Mouse (Mus musculus) midbrain, embryonic 16.5 days (tissue): Measurements from ENCODE around the gene Abhd16a. TPM values are rescaled to one million over a fixed set of nuclear protein-coding genes. Genes with fewer than 3 reads are reported as not detected.

Source experiments
- ATAC-seq: fragments of 200-750 bp; cut with Nextera tagmentation; 2 replicates; pipeline ENCODE4 v1.8.0; 2017; ENCODE audit warnings: moderate TSS enrichment
- H3K27ac ChIP-seq: fragments of 300-500 bp; sonication (generic); 2 replicates; pipeline ENCODE4 v1.5.1; 2014; ENCODE audit warnings: mild to moderate bottlenecking, low read length, mixed read lengths
- H3K27me3 ChIP-seq: fragments of 300-500 bp; sonication (generic); 2 replicates; pipeline ENCODE4 v1.6.1; 2014; ENCODE audit warnings: low read depth, low read length, mixed read lengths; ENCODE audit not compliant: control insufficient read depth, insufficient read depth
- H3K36me3 ChIP-seq: fragments of 300-500 bp; sonication (generic); 2 replicates; pipeline ENCODE4 v1.6.1; 2014; ENCODE audit warnings: mild to moderate bottlenecking, low read length, moderate library complexity, mixed read lengths; ENCODE audit not compliant: control insufficient read depth, insufficient read depth
- H3K4me1 ChIP-seq: fragments of 300-500 bp; sonication (generic); 2 replicates; pipeline ENCODE4 v1.6.1; 2014; ENCODE audit warnings: mild to moderate bottlenecking, low read length, mixed read lengths; ENCODE audit not compliant: control insufficient read depth, insufficient read depth
- H3K4me2 ChIP-seq: fragments of 300-500 bp; sonication (generic); 2 replicates; pipeline ENCODE4 v1.6.1; 2014; ENCODE audit warnings: mild to moderate bottlenecking, low read length, mixed read lengths
- H3K4me3 ChIP-seq: fragments of 300-500 bp; sonication (generic); 2 replicates; pipeline ENCODE4 v1.5.1; 2014; ENCODE audit warnings: low read depth, mild to moderate bottlenecking, low read length, moderate library complexity, mixed read lengths
- H3K9ac ChIP-seq: fragments of 300-500 bp; sonication (generic); 2 replicates; pipeline ENCODE4 v1.6.1; 2014; ENCODE audit warnings: low read depth, low read length, mixed read lengths
- H3K9me3 ChIP-seq: fragments of 300-500 bp; sonication (generic); replicated peaks from 2 replicates; pipeline ENCODE4 v1.6.1; 2014; ENCODE audit warnings: mild to moderate bottlenecking, low read length, mixed read lengths; ENCODE audit not compliant: control insufficient read depth, poor library complexity, severe bottlenecking
- WGBS: fragments of 180-500 bp; shearing (Covaris S2); extraction: QIAGEN DNeasy Blood & Tissue Kit; methylation state at CpG from one replicate; pipeline ENCODE4 v1.1.7; 2014; 5-methylcytosine and 5-hydroxymethylcytosine counted together
- polyA plus RNA-seq: library from polyadenylated mRNA; unstranded; fragments of >200 nt; fragmentation: Nextera tagmentation; extraction: Ambion mirVana; gene quantifications from 2 replicates; pipeline ENCODE4 v1.2.1, GENCODE M21; 2015

The Abhd16a gene
- 105 and 107 TPM in 2 replicates for polyA plus RNA-seq

- Histone ChIP-seq H3K9me3 (no peaks in the 10 kb centered on the region), H3K27ac (peak within 1 kb of the TSS; percentile 99), H3K4me1 (peaks cover 12% of the 10 kb centered on the region), H3K4me3 (peak within 1 kb of the TSS; percentile 64), H3K9ac (peak within 1 kb of the TSS; percentile 95), H3K27me3 (no peaks in the 10 kb centered on the region), H3K4me2 (peak within 1 kb of the TSS; percentile 57), H3K36me3 (peaks cover 14% of the 10 kb centered on the region; the same call in 1 of the 2 replicates)
- WGBS = 4% methylated on average over 63 of the region's 67 CpGs
- peak; percentile 98 for ATAC-seq
Measured at GRCm38 (mm10) chr17:35088825-35089644, at the start of gene Abhd16a. TSS of gene Abhd16a (plus strand) at chr17:35089263.

DNA sequence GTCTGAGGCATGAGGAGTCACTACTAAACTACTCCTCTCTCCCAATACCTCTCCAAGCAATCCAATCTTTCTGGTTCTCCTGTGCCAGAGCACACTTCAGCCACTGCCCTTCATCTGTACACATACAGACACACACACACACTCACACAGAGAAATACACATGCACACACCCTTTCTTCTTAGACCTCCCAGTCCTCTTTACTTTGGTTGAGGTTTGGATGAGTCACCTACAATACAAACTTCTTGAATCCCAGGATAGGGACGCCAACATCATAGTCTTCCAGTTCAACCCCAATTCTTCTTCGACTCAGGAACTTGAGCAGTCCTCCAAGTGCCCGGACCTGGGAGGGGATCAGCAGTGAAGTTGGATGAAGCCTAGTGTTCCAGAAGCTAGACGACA, 45.3 kb upstream of the Abhd16a start:
- H3K36me3 ChIP-seq = no peaks in the 10 kb centered on the region
- WGBS = 92% methylated on average over 4 of the region's 4 CpGs

DNA sequence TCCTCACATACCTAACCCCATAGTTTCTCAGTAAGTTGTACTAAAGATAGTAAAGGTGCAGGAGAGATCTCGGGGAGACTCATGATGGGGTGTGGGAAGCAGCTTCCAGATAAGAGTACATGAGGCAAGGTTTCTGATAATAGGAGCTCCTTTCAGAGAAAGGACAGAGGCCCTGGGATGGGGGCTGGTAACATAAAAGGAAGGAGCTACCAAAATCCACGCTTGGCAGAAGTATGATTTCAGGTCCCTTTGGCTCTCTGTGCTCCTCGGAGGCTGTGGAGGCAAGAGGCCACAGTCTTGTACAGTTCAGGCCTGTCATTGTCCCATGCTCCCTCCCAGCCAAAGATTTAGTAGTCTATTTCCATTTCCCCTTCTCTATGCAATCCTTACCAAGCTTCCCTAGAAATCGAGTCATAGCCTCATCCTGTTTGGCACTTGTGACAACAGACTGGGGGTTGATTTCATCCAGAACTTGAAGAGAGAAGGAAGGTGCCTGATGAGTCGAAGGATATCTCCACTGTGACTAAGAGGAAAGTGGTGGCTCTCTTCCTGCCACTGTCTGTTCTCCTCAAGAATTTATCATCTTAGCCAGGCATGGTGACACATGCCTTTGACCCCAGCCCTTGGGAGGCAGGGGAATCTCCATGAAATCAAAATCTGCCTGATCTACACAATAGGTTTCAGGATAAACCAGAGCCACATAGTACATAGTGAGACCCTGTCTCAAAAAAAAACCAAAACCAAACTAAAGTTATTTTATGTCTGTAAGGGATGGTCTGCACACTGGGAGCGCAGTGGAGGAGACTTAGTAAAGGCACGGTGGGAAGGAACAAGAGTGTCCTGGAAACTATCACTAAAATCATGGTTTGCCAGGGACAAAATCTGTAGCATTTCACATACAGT, 43.9 kb upstream of the Abhd16a start:
- no peak for ATAC-seq
- Histone ChIP-seq H3K27ac (no peak overlapping the region), H3K27me3 (no peaks in the 10 kb centered on the region), H3K36me3 (no peaks in the 10 kb centered on the region), H3K4me1 (peaks cover 6% of the 10 kb centered on the region; the same call in 1 of the 2 replicates), H3K9me3 (no peaks in the 10 kb centered on the region), H3K4me2 (peak overlapping the region; percentile 100), H3K9ac (no peak overlapping the region; the same call in 1 of the 2 replicates), H3K4me3 (no peak overlapping the region; the same call in 1 of the 2 replicates)
- 88% methylated on average over 7 of the region's 7 CpGs for WGBS

More for the DNA sequence above, 45.3 kb upstream of the Abhd16a start:
- no peak for ATAC-seq
- H3K9ac ChIP-seq = no peak overlapping the region
- H3K27ac ChIP-seq = no peak overlapping the region
- H3K4me1 ChIP-seq = no peaks in the 10 kb centered on the region; the same call in 1 of the 2 replicates
- no peaks in the 10 kb centered on the region for H3K27me3 ChIP-seq
- no peaks in the 10 kb centered on the region for H3K9me3 ChIP-seq
- no peak overlapping the region for H3K4me3 ChIP-seq
- H3K4me2 ChIP-seq = no peak overlapping the region

- Histone ChIP-seq H3K36me3 (no peaks in the 10 kb centered on the region), H3K4me1 (peaks cover 7% of the 10 kb centered on the region), H3K9me3 (no peaks in the 10 kb centered on the region), H3K9ac (peak overlapping the region; percentile 86), H3K4me2 (peak overlapping the region; percentile 100), H3K27ac (peak overlapping the region; percentile 64), H3K4me3 (peak overlapping the region; percentile 67), H3K27me3 (no peaks in the 10 kb centered on the region)
- ATAC-seq = peak; percentile 84
- WGBS = 6% methylated on average over 41 of the region's 48 CpGs
Measured at GRCm38 (mm10) chr17:35045807-35046680, 43.0 kb upstream of the Abhd16a start.

GRCm38 (mm10) chr17:35046681-35047455, 42.2 kb upstream of the Abhd16a start, which contains the start of gene Msh5:
TSS of gene Msh5 (minus strand) at chr17:35046745.
- peak within 1 kb of the TSS; percentile 100 for H3K4me2 ChIP-seq
- 3% methylated on average over 33 of the region's 33 CpGs for WGBS
- H3K4me1 ChIP-seq = peaks cover 11% of the 10 kb centered on the region
- H3K4me3 ChIP-seq = peak within 1 kb of the TSS; percentile 67
- H3K9me3 ChIP-seq = no peaks in the 10 kb centered on the region
- H3K36me3 ChIP-seq = no peaks in the 10 kb centered on the region
- peak within 1 kb of the TSS; percentile 86 for H3K9ac ChIP-seq
- no peaks in the 10 kb centered on the region for H3K27me3 ChIP-seq
- peak; percentile 99 for ATAC-seq
- H3K27ac ChIP-seq = peak within 1 kb of the TSS; percentile 64

DNA sequence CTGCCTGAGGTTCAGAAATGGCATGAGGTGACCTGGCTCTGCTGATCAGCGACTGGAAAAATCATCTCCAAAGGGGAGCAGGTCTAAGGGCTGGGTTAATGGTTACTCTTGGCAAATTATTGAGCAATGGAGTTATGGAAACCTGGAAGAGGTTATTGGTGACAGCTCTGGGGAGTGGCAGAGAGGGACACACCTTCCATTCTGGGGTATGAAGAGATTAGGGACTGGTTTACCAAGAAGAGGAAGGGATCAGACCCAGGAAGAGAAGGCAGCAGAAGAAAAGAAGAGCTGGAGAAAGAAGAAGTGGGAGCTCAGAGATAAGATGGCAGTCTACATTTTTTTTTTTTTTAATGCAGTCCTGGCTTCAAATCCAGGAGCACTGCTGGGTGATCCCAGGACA, 41.4 kb upstream of the Abhd16a start:
- Histone ChIP-seq H3K27ac (no peak overlapping the region), H3K9ac (no peak overlapping the region), H3K4me3 (no peak overlapping the region), H3K36me3 (no peaks in the 10 kb centered on the region), H3K27me3 (no peaks in the 10 kb centered on the region), H3K4me2 (no peak overlapping the region), H3K9me3 (no peaks in the 10 kb centered on the region), H3K4me1 (peaks cover 11% of the 10 kb centered on the region)
- no peak for ATAC-seq
- WGBS = 64% methylated on average over 1 of the region's 1 CpGs

GRCm38 (mm10) chr17:35048149-35048931, 40.7 kb upstream of the Abhd16a start:
- WGBS = 40% methylated on average over 9 of the region's 11 CpGs
- Histone ChIP-seq H3K9ac (no peak overlapping the region), H3K36me3 (no peaks in the 10 kb centered on the region), H3K9me3 (no peaks in the 10 kb centered on the region), H3K4me2 (no peak overlapping the region), H3K4me3 (no peak overlapping the region), H3K4me1 (peaks cover 11% of the 10 kb centered on the region), H3K27me3 (no peaks in the 10 kb centered on the region), H3K27ac (peak overlapping the region; percentile 54)
- ATAC-seq = no peak
